Mouse (Mus musculus) embryonic facial prominence, embryonic 13.5 days (tissue): ENCODE results near the gene Pacsin3. TPM values are rescaled to one million over a fixed set of nuclear protein-coding genes. Genes with fewer than 3 reads are reported as not detected.

ENCODE experiments used
- ATAC-seq: fragments of 200-750 bp; cut with Nextera tagmentation; 2 replicates; pipeline ENCODE4 v1.8.0; 2017; ENCODE audit warnings: low read depth; ENCODE audit not compliant: insufficient number of reproducible peaks, insufficient read depth, low FRiP score, low TSS enrichment
- H3K27ac ChIP-seq: fragments of 300-500 bp; sonication (generic); 2 replicates; pipeline ENCODE4 v1.5.1; 2015; ENCODE audit warnings: moderate library complexity, mild to moderate bottlenecking, inconsistent platforms
- H3K27me3 ChIP-seq: fragments of 300-500 bp; sonication (generic); 2 replicates; pipeline ENCODE4 v1.6.1; 2015; ENCODE audit warnings: mild to moderate bottlenecking, inconsistent platforms
- H3K36me3 ChIP-seq: fragments of 300-500 bp; sonication (generic); 2 replicates; pipeline ENCODE4 v1.6.1; 2015; ENCODE audit warnings: mild to moderate bottlenecking, inconsistent platforms
- H3K4me1 ChIP-seq: fragments of 300-500 bp; sonication (generic); 2 replicates; pipeline ENCODE4 v1.6.1; 2015; ENCODE audit warnings: inconsistent platforms
- H3K4me2 ChIP-seq: fragments of 300-500 bp; sonication (generic); 2 replicates; pipeline ENCODE4 v1.6.1; 2015; ENCODE audit warnings: moderate library complexity, mild to moderate bottlenecking, inconsistent platforms
- H3K4me3 ChIP-seq: fragments of 300-500 bp; sonication (generic); 2 replicates; pipeline ENCODE4 v1.5.1; 2015; ENCODE audit warnings: mild to moderate bottlenecking, inconsistent platforms
- H3K9ac ChIP-seq: fragments of 300-500 bp; sonication (generic); 2 replicates; pipeline ENCODE4 v1.6.1; 2015; ENCODE audit warnings: mild to moderate bottlenecking, inconsistent platforms
- H3K9me3 ChIP-seq: fragments of 300-500 bp; sonication (generic); 2 replicates; pipeline ENCODE4 v1.6.1; 2016; ENCODE audit warnings: inconsistent platforms
- WGBS: fragments of 180-500 bp; shearing (Covaris S2); methylation state at CpG from one replicate; pipeline ENCODE4 v1.1.7; 2015; ENCODE audit warnings: mixed read lengths; 5-methylcytosine and 5-hydroxymethylcytosine counted together
- polyA plus RNA-seq: library from polyadenylated mRNA; unstranded; fragments of >200 nt; fragmentation: Nextera tagmentation; extraction: Ambion mirVana; gene quantifications from 2 replicates; pipeline ENCODE4 v1.2.1, GENCODE M21; 2015

Gene Pacsin3
- polyA plus RNA-seq, 1 experiment from 2014 or later = 44.2 TPM

GRCm38 (mm10) chr2:91244557-91245228 is 11.1 kb upstream of the Pacsin3 start:
- Histone ChIP-seq H3K9ac (no peak overlapping the region), H3K36me3 (no peaks in the 10 kb centered on the region), H3K4me3 (no peak overlapping the region), H3K4me1 (peaks cover 7% of the 10 kb centered on the region; the same call in 1 of the 2 replicates), H3K9me3 (no peaks in the 10 kb centered on the region), H3K27ac (no peak overlapping the region), H3K4me2 (no peak overlapping the region), H3K27me3 (no peaks in the 10 kb centered on the region)
- no peak for ATAC-seq
- WGBS = 82% methylated on average over 5 of the region's 5 CpGs

- ATAC-seq = no peak
- Histone ChIP-seq H3K36me3 (no peaks in the 10 kb centered on the region), H3K4me1 (peaks cover 5% of the 10 kb centered on the region; the same call in 1 of the 2 replicates), H3K4me3 (no peak overlapping the region), H3K9ac (no peak overlapping the region), H3K27me3 (no peaks in the 10 kb centered on the region), H3K9me3 (no peaks in the 10 kb centered on the region), H3K4me2 (no peak overlapping the region), H3K27ac (no peak overlapping the region)
- 83% methylated on average over 4 of the region's 4 CpGs for WGBS
Observed at GRCm38 (mm10) chr2:91248366-91248765, 7.4 kb upstream of the Pacsin3 start.

DNA sequence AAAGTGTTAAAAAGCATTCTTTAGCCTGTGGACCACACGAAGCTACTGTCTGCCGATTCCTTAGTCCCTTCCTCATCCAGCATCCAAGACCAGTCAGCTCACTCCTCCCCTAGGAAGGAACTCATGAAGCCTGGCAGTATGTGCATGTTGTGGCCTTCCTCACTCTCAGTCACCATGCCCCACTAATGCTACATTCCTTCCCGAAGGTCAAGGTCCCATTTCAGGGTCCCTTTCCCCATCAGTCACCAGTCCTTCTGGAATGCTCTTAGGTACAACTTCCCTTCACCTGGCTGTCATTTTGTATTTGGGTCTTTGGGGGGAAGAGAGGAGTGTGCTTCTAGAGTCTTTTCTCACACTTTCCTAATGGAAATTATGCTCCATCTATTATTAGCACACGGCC is 3.8 kb upstream of the Pacsin3 start:
- no peak for ATAC-seq
- Histone ChIP-seq H3K36me3 (no peaks in the 10 kb centered on the region), H3K4me3 (no peak overlapping the region), H3K4me1 (peaks cover 19% of the 10 kb centered on the region), H3K27me3 (peaks cover 20% of the 10 kb centered on the region), H3K4me2 (no peak overlapping the region), H3K9ac (no peak overlapping the region), H3K9me3 (no peaks in the 10 kb centered on the region), H3K27ac (no peak overlapping the region)
- WGBS = 71% methylated on average over 4 of the region's 4 CpGs

DNA sequence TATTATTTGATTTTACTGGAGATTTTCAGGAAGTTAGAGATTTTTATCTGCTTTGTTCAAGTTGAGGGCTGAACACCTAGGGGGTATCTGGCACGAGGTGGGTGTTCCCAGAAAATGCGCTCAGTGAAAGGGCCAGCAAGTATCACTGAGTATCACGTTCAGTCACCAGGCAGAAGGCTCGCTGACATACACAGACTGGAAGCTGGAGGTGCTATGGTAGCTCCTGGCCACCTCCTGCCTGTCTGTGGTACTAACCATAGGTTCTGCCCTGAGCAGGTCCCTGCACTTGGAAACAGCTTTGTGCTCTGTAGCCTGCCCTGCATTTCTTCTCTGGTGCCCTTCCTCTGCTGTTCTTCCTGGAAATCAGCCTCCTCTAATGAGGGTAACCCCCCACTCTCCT is 3.2 kb upstream of the Pacsin3 start:
- Histone ChIP-seq H3K27me3 (peaks cover 20% of the 10 kb centered on the region), H3K27ac (no peak overlapping the region), H3K4me1 (peaks cover 20% of the 10 kb centered on the region), H3K9me3 (no peaks in the 10 kb centered on the region), H3K4me3 (no peak overlapping the region), H3K36me3 (no peaks in the 10 kb centered on the region), H3K4me2 (no peak overlapping the region), H3K9ac (no peak overlapping the region)
- WGBS = 49% methylated on average over 4 of the region's 4 CpGs
- no peak for ATAC-seq

DNA sequence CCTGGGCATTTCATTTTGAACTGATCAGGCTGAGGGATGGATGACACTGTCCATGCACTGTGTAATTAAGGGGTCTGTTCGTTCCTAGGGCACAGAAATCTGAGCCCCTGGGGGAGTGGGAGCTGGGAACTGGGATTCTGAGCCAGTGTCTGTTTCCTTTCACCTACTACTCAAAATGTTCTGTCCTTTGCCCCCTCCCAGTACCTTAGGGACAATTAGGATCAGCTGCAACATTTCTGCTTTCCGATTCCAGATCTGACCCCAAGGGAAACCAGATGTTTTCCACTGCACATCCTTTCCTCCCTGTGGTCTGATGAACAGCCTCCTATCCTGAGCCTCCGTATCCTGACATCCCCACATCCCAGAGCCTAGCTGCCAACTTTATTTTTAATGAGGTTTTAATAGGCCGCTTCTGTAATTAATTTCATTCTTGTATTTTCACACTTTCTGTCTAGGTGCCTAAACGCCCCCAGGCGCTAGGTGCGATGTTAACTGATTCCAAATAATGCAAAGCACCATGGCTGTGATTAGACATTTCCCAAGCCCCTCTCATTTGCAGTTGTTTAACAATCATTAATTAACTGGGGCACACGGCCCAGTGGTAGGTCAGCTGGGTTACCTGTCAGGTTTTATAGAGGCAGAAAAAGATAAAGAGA is 901 bp upstream of the Pacsin3 start:
- H3K9me3 ChIP-seq = no peaks in the 10 kb centered on the region
- no peak overlapping the region for H3K4me3 ChIP-seq
- no peak overlapping the region for H3K9ac ChIP-seq
- peak overlapping the region; percentile 89 for H3K4me2 ChIP-seq
- WGBS = 12% methylated on average over 8 of the region's 8 CpGs
- H3K36me3 ChIP-seq = 0 out of 2 replicates have a peak, but pooled peaks cover 3% of the 10 kb centered on the region
- H3K27me3 ChIP-seq = peaks cover 20% of the 10 kb centered on the region
- peaks cover 41% of the 10 kb centered on the region for H3K4me1 ChIP-seq
- ATAC-seq = no peak
- H3K27ac ChIP-seq = no peak overlapping the region

DNA sequence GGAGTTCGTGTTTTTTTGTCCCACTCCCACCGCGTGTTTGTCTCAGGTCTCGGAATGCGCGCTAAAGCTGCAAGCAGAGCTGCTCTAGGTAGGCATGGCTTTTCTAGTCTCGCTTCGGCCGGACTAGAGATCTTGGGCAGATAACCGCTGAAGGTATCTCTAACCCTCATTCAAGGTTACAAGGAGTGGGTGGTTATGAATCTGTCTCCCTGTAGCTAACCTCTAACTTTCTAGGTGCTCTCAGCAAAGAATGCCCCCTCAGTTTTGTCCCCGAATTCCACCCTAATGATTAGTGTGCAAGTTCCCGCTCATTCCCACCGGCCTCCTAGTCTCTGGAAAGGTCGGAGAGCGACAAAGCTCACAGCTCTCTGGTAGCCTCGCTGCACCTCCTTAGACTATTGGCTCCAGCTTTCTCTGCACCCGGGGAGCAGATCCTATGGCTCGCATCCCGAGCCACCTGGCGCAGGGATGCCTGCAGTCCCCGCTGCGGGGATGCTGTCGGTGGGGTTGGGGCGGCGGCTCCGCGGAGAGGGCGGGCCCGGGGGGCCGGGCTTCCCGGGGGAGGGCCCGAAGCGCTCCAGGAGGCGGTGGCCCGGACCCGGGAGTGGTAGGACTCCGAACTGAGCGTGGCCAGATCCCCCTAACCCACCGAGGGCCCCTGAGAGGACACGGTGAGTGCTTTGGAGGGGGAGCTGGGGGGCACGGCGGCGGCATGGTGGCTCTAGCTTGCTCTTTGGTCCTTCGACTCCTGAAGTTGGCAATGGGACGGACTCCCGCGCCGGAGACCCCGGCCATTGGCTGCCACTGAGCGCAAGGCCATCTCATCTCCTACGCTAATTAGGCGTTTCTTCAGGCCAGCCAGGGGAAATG is 737 bp downstream of the Pacsin3 start:
- peak overlapping the region; percentile 80 for H3K9ac ChIP-seq
- peak overlapping the region; percentile 85 for H3K27ac ChIP-seq
- peaks cover 20% of the 10 kb centered on the region for H3K27me3 ChIP-seq
- peak; percentile 74 for ATAC-seq
- peak overlapping the region; percentile 68 for H3K4me3 ChIP-seq
- under 1% methylated on average over 52 of the region's 52 CpGs for WGBS
- H3K4me1 ChIP-seq = peaks cover 41% of the 10 kb centered on the region
- no peaks in the 10 kb centered on the region for H3K9me3 ChIP-seq
- peak overlapping the region; percentile 89 for H3K4me2 ChIP-seq
- peaks cover 18% of the 10 kb centered on the region for H3K36me3 ChIP-seq

GRCm38 (mm10) chr2:91257126-91257980 is 1.6 kb downstream of the Pacsin3 start:
- peak; percentile 79 for ATAC-seq

DNA sequence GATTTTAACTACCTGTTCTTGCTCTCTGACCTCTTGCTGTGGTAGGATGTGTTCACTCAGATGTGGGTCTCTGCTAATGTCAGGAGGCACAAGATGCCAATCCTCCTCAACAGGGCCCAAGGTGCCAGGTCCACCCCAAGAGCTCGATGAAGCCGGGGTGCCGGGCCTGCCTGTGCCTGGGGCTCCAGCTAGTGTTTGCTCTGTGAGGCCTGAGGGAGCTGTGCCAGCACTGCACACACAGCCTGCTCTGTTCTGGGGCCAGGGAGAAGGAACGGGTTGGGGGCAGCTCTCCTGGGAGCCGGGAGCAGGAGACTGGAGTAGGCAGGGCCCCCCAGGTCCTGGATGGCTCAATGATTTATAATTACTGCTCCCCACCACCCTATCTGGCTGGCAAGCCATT is 2.3 kb downstream of the Pacsin3 start:
- peaks cover 29% of the 10 kb centered on the region for H3K36me3 ChIP-seq
- H3K4me1 ChIP-seq = peaks cover 41% of the 10 kb centered on the region
- H3K4me3 ChIP-seq = peak overlapping the region; percentile 68
- peaks cover 20% of the 10 kb centered on the region for H3K27me3 ChIP-seq
- peak overlapping the region; percentile 85 for H3K27ac ChIP-seq
- ATAC-seq = no peak
- H3K4me2 ChIP-seq = peak overlapping the region; percentile 89
- 50% methylated on average over 5 of the region's 5 CpGs for WGBS
- peak overlapping the region; percentile 80 for H3K9ac ChIP-seq
- H3K9me3 ChIP-seq = no peaks in the 10 kb centered on the region

More at GRCm38 (mm10) chr2:91257126-91257980, 1.6 kb downstream of the Pacsin3 start:
- Histone ChIP-seq H3K36me3 (peaks cover 22% of the 10 kb centered on the region), H3K4me1 (peaks cover 41% of the 10 kb centered on the region), H3K27me3 (peaks cover 20% of the 10 kb centered on the region), H3K4me3 (peak overlapping the region; percentile 68), H3K27ac (peak overlapping the region; percentile 85), H3K9ac (peak overlapping the region; percentile 80), H3K9me3 (no peaks in the 10 kb centered on the region), H3K4me2 (peak overlapping the region; percentile 89)
- WGBS = 2% methylated on average over 22 of the region's 22 CpGs

DNA sequence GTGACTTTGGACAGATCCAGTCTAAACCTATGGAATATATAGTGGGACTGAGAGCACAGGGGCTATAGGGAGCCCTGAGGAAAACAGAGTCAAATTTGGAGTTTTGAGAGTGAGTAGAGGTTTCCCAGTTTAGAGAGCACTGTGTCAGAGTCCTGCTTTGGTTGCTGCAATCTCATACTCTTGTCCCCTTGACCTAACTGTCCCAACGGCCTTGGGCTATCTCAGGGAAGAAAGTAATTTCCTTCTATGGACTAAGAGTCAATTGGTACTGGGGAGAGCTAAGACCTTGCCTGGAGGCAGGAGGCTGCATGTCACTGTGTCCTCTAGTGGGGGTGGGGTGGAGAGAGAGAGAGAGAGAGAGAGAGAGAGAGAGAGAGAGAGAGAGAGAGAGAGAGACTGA is 3.1 kb downstream of the Pacsin3 start:
- Histone ChIP-seq H3K4me3 (no peak overlapping the region), H3K27ac (no peak overlapping the region), H3K4me2 (no peak overlapping the region), H3K27me3 (peaks cover 20% of the 10 kb centered on the region), H3K36me3 (peaks cover 37% of the 10 kb centered on the region), H3K9me3 (no peaks in the 10 kb centered on the region), H3K9ac (no peak overlapping the region; the same call in 1 of the 2 replicates), H3K4me1 (peaks cover 42% of the 10 kb centered on the region)
- no peak for ATAC-seq
- 33% methylated on average over 1 of the region's 1 CpGs for WGBS

- Histone ChIP-seq H3K27me3 (peaks cover 16% of the 10 kb centered on the region), H3K27ac (no peak overlapping the region), H3K9ac (no peak overlapping the region), H3K4me3 (no peak overlapping the region), H3K4me1 (peaks cover 48% of the 10 kb centered on the region), H3K36me3 (peaks cover 38% of the 10 kb centered on the region), H3K4me2 (no peak overlapping the region), H3K9me3 (no peaks in the 10 kb centered on the region)
- ATAC-seq = no peak
- WGBS = 100% methylated on average over 1 of the region's 1 CpGs
Observed at GRCm38 (mm10) chr2:91259493-91259892, 3.7 kb downstream of the Pacsin3 start.
